Mouse (Mus musculus): ENCODE data around the gene Snx19. TPM values are rescaled to one million over a fixed set of nuclear protein-coding genes. Genes with fewer than 3 reads are reported as not detected.

Snx19 gene
- polyA plus RNA-seq, 1 experiment from 2014 or later = 8.6 TPM

GRCm38 (mm10) chr9:30494446-30494845 lies 67.5 kb downstream of the Snx19 start:
- H3K4me2 ChIP-seq (replicated peaks; ENCODE audit: low read depth) = no peak overlapping the region
- H3K27ac ChIP-seq (ENCODE audit: low read depth, low read length) = no peak overlapping the region
- ATAC-seq = no peak
- H3K4me3 ChIP-seq (ENCODE audit: low read depth, low read length) = no peak overlapping the region
- H3K4me1 ChIP-seq (replicated peaks; ENCODE audit: control insufficient read depth, insufficient read depth, low read length) = no peaks in the 10 kb centered on the region
- no peaks in the 10 kb centered on the region for H3K9me3 ChIP-seq (ENCODE audit: control insufficient read depth)
- 88% methylated on average over 2 of the region's 2 CpGs for WGBS
- TF ChIP-seq CTCF (IDR thresholded peaks at IDR 0.05; ENCODE audit: low read depth) = no peak
- H3K27me3 ChIP-seq (replicated peaks; ENCODE audit: control insufficient read depth, insufficient read depth, low read length) = no peaks in the 10 kb centered on the region
- no peaks in the 10 kb centered on the region for H3K36me3 ChIP-seq (ENCODE audit: control insufficient read depth, insufficient read depth)
- no peak overlapping the region for H3K9ac ChIP-seq (ENCODE audit: low read depth, low read length)

GRCm38 (mm10) chr9:30508966-30509365 lies 82.1 kb downstream of the Snx19 start:
- Histone ChIP-seq H3K36me3 (ENCODE audit: control insufficient read depth, insufficient read depth) (no peaks in the 10 kb centered on the region), H3K4me3 (ENCODE audit: low read depth, low read length) (no peak overlapping the region), H3K9me3 (ENCODE audit: control insufficient read depth) (no peaks in the 10 kb centered on the region), H3K4me2 (replicated peaks; ENCODE audit: low read depth) (no peak overlapping the region), H3K27me3 (replicated peaks; ENCODE audit: control insufficient read depth, insufficient read depth, low read length) (no peaks in the 10 kb centered on the region), H3K9ac (ENCODE audit: low read depth, low read length) (no peak overlapping the region), H3K27ac (ENCODE audit: low read depth, low read length) (no peak overlapping the region), H3K4me1 (replicated peaks; ENCODE audit: control insufficient read depth, insufficient read depth, low read length) (no peaks in the 10 kb centered on the region)
- no peak for TF ChIP-seq CTCF (IDR thresholded peaks at IDR 0.05; ENCODE audit: low read depth)
- 64% methylated on average over 5 of the region's 5 CpGs for WGBS
- ATAC-seq = no peak

GRCm38 (mm10) chr9:30515953-30516352 lies 89.0 kb downstream of the Snx19 start:
- H3K4me2 ChIP-seq (replicated peaks; ENCODE audit: low read depth) = no peak overlapping the region
- H3K36me3 ChIP-seq (ENCODE audit: control insufficient read depth, insufficient read depth) = no peaks in the 10 kb centered on the region
- H3K4me3 ChIP-seq (ENCODE audit: low read depth, low read length) = no peak overlapping the region
- no peaks in the 10 kb centered on the region for H3K4me1 ChIP-seq (replicated peaks; ENCODE audit: control insufficient read depth, insufficient read depth, low read length)
- no peaks in the 10 kb centered on the region for H3K9me3 ChIP-seq (ENCODE audit: control insufficient read depth)
- ATAC-seq = no peak
- no peak overlapping the region for H3K27ac ChIP-seq (ENCODE audit: low read depth, low read length)
- no peak overlapping the region for H3K9ac ChIP-seq (ENCODE audit: low read depth, low read length)
- H3K27me3 ChIP-seq (replicated peaks; ENCODE audit: control insufficient read depth, insufficient read depth, low read length) = no peaks in the 10 kb centered on the region
- TF ChIP-seq CTCF (IDR thresholded peaks at IDR 0.05; ENCODE audit: low read depth) = no peak

All from intestine, postnatal 0 days (tissue).